Mouse (Mus musculus) kidney, embryonic 16.5 days (tissue): ENCODE measurements around the gene Eif3k. TPM values are rescaled to one million over a fixed set of nuclear protein-coding genes. Genes with fewer than 3 reads are reported as not detected.
A peak's percentile ranks its signal among the peaks of the same experiment; 100 is the strongest.

Experiments used
- ATAC-seq: fragments of 200-750 bp; cut with Nextera tagmentation; 2 replicates; pipeline ENCODE4 v1.8.0; 2017; ENCODE audit warnings: moderate TSS enrichment; ENCODE audit not compliant: low FRiP score, low TSS enrichment
- H3K27ac ChIP-seq: fragments of 300-500 bp; sonication (generic); 2 replicates; pipeline ENCODE4 v1.5.1; 2014; ENCODE audit warnings: low read length
- H3K27me3 ChIP-seq: fragments of 300-500 bp; sonication (generic); 2 replicates; pipeline ENCODE4 v1.6.1; 2014; ENCODE audit warnings: low read length, control low read depth, mixed read lengths; ENCODE audit not compliant: insufficient read depth
- H3K36me3 ChIP-seq: fragments of 300-500 bp; sonication (generic); 2 replicates; pipeline ENCODE4 v1.6.1; 2014; ENCODE audit warnings: low read length, control low read depth, mixed read lengths; ENCODE audit not compliant: insufficient read depth
- H3K4me1 ChIP-seq: fragments of 300-500 bp; sonication (generic); 2 replicates; pipeline ENCODE4 v1.6.1; 2014; ENCODE audit warnings: low read length, control low read depth, mixed read lengths; ENCODE audit not compliant: insufficient read depth
- H3K4me2 ChIP-seq: fragments of 300-500 bp; sonication (generic); replicated peaks from 2 replicates; pipeline ENCODE4 v1.6.1; 2014; ENCODE audit warnings: low read depth, low read length
- H3K4me3 ChIP-seq: fragments of 300-500 bp; sonication (generic); 2 replicates; pipeline ENCODE4 v1.5.1; 2014; ENCODE audit warnings: mild to moderate bottlenecking, low read length
- H3K9ac ChIP-seq: fragments of 300-500 bp; sonication (generic); replicated peaks from 2 replicates; pipeline ENCODE4 v1.6.1; 2014; ENCODE audit warnings: low read length
- H3K9me3 ChIP-seq: fragments of 300-500 bp; sonication (generic); 2 replicates; pipeline ENCODE4 v1.6.1; 2016; ENCODE audit warnings: low read length, control low read depth
- WGBS: fragments of 180-500 bp; shearing (Covaris S2); extraction: QIAGEN DNeasy Blood & Tissue Kit; methylation state at CpG from one replicate; pipeline ENCODE4 v1.1.7; 2014; 5-methylcytosine and 5-hydroxymethylcytosine counted together
- polyA plus RNA-seq: library from polyadenylated mRNA; unstranded; fragments of >200 nt; fragmentation: Nextera tagmentation; extraction: Ambion mirVana; gene quantifications from 2 replicates; pipeline ENCODE4 v1.2.1, GENCODE M21; 2015

Gene Eif3k
- polyA plus RNA-seq, 1 experiment from 2014 or later, result 407 TPM

DNA sequence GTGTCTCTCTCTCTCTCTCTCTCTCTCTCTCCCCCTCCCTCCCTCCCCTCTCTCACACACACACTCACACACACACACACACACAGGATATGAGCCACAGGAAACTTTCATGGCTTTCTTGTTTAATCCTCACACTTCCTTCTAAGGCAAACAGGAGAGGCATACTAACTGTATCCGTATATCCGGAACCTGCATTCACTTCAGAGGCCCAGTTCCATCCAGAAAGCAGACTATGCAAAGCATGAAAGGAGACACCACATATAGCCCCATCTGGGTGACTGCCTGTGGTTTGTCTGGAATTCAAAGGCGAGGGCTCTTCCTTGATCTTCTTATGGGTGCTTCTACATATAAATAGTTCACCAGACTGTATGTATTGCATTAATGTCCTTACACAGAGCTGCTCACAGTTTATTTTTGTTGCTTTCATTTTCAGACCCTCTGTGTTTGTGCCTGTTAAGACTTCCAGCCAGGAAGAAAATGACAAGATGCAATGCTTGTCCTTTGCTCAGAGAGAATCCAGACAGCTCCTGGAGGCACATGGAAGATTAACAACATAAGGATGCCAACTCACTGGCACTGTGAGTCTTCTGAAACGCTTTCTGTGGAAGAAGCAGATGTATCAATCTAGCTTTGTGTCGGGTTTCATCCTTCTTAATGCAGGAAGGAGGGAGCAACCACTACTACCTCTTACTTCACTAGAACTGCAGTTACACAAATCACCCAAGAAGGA is 38.0 kb downstream of the Eif3k start:
- H3K27ac ChIP-seq, result peak overlapping the region; percentile 86
- H3K9ac ChIP-seq, result 0 out of 2 replicates have a peak overlapping the region, but pooled peaks have one; percentile 36
- H3K4me3 ChIP-seq, result no peak overlapping the region
- H3K4me1 ChIP-seq, result peaks cover 94% of the 10 kb centered on the region
- H3K27me3 ChIP-seq, result no peaks in the 10 kb centered on the region
- no peak for ATAC-seq
- 0 out of 2 replicates have a peak, but pooled peaks cover 6% of the 10 kb centered on the region for H3K36me3 ChIP-seq
- H3K4me2 ChIP-seq, result no peak overlapping the region
- H3K9me3 ChIP-seq, result no peaks in the 10 kb centered on the region
- WGBS, result 50% methylated on average over 5 of the region's 5 CpGs

DNA sequence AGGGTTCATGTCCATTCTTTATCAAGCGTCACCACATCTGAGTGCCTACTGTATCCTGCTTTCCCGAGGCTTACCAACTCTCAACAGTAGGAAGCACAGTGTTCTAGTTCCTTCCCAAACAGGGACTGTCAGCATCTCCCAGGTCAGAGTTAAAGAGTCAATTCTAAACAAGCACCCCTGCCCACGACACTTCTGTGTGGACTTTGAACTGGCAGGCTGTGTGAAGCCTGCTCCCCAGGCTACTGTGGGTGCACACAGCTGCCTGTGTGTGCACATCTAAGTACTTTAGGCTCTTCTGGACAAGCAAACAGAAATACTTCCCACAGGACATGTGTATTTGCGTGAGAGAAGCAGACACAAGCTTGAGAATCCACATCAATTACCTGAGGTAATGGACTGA is 40.1 kb downstream of the Eif3k start:
- ATAC-seq, result no peak
- peaks cover 93% of the 10 kb centered on the region for H3K4me1 ChIP-seq
- 0 out of 2 replicates have a peak, but pooled peaks cover 6% of the 10 kb centered on the region for H3K36me3 ChIP-seq
- H3K9ac ChIP-seq, result peak overlapping the region; percentile 39
- H3K4me3 ChIP-seq, result no peak overlapping the region
- WGBS, result 51% methylated on average over 4 of the region's 4 CpGs
- no peaks in the 10 kb centered on the region for H3K27me3 ChIP-seq
- H3K9me3 ChIP-seq, result no peaks in the 10 kb centered on the region
- peak overlapping the region; percentile 89 for H3K27ac ChIP-seq
- H3K4me2 ChIP-seq, result no peak overlapping the region

DNA sequence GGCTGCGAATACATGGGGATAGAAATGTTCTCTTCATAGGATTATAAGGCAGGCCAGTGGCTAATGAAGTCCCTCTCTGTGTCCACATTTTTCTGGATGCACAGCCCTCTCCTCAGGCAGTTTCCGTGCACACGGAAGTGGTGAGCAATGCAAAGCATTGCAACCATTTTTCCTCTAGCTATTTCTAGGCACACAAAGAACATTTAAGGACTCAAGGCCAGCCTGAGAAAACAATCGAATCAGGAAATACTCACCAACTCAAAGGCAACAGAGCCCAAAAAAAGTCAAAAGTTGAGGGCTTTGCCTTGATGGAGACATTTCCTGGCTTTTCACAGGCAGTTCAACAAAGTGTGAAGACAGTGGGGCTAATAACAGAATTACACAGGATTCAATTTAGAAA is 40.5 kb downstream of the Eif3k start:
- H3K27me3 ChIP-seq, result no peaks in the 10 kb centered on the region
- peaks cover 93% of the 10 kb centered on the region for H3K4me1 ChIP-seq
- H3K9ac ChIP-seq, result peak overlapping the region; percentile 39
- no peak overlapping the region for H3K4me2 ChIP-seq
- H3K36me3 ChIP-seq, result 0 out of 2 replicates have a peak, but pooled peaks cover 6% of the 10 kb centered on the region
- no peak overlapping the region for H3K4me3 ChIP-seq
- H3K9me3 ChIP-seq, result no peaks in the 10 kb centered on the region
- H3K27ac ChIP-seq, result peak overlapping the region; percentile 89
- WGBS, result 56% methylated on average over 4 of the region's 4 CpGs
- no peak for ATAC-seq

DNA sequence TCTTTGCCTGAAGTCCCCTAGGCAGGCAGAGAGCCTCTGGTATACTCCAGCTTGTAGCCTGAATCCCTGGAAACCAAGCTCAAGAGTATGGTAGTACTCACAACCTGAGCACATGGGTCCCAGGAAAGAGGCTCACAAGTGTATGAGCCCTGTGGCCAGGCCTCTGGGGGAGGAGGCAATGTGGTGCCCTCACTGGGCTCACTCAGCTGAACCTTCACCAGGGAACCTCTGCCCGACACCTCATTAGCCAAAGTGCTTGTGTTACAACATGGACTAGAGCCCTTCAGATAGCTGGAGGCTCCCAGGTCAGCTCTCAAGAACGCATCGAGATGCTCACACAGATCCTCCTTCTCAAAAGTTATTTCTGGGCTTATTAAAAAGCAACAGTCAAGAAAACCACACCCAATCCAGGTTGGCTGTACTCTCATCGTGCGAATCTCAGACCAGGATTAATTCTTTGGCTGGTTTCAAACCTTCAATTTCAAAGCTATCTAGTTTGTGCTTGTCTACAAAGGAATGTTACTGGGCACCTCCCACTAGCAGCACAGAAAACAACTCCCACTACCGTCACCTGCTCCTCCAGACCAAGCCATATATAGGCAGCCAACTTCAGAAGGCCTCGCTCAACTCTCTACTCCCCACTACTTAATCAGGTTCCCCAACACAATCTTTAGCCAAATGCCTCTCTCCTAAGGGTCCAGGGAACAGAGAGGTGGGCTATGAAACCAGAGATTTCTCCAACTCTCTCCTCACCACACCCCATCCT is 42.1 kb downstream of the Eif3k start:
- 51% methylated on average over 7 of the region's 7 CpGs for WGBS

DNA sequence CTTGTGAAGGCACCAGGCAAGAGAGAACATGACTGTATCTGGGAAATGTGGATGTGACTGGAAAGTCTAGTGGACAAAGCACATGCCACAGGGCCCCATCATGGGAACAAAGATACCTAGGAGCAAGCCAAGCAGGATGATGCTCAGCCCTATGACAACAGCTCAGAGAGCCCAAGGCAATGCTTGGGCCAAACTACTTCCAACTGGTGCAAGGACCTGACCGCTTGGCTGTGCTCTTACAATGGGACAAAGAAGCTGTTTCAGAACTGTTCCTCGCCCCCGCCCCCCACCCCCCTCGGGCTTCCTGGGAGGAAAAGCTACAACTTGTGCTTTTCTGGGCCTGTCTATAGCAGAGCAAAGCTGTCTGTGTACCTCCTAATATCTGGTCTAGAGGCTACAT is 43.0 kb downstream of the Eif3k start:
- Histone ChIP-seq H3K9ac (no peak overlapping the region), H3K4me1 (peaks cover 77% of the 10 kb centered on the region), H3K4me2 (no peak overlapping the region), H3K9me3 (no peaks in the 10 kb centered on the region), H3K4me3 (no peak overlapping the region), H3K27me3 (no peaks in the 10 kb centered on the region), H3K27ac (peak overlapping the region; percentile 89), H3K36me3 (0 out of 2 replicates have a peak, but pooled peaks cover 13% of the 10 kb centered on the region)
- WGBS, result 70% methylated on average over 4 of the region's 4 CpGs
- ATAC-seq, result no peak

More for the DNA sequence above, 42.1 kb downstream of the Eif3k start:
- 0 out of 2 replicates have a peak, but pooled peaks have one; percentile 46 for ATAC-seq
- H3K4me3 ChIP-seq, result no peak overlapping the region
- peak overlapping the region; percentile 89 for H3K27ac ChIP-seq
- H3K27me3 ChIP-seq, result no peaks in the 10 kb centered on the region
- H3K9me3 ChIP-seq, result no peaks in the 10 kb centered on the region
- H3K4me1 ChIP-seq, result peaks cover 85% of the 10 kb centered on the region
- H3K9ac ChIP-seq, result 0 out of 2 replicates have a peak overlapping the region, but pooled peaks have one; percentile 3
- H3K36me3 ChIP-seq, result 0 out of 2 replicates have a peak, but pooled peaks cover 9% of the 10 kb centered on the region
- H3K4me2 ChIP-seq, result no peak overlapping the region

DNA sequence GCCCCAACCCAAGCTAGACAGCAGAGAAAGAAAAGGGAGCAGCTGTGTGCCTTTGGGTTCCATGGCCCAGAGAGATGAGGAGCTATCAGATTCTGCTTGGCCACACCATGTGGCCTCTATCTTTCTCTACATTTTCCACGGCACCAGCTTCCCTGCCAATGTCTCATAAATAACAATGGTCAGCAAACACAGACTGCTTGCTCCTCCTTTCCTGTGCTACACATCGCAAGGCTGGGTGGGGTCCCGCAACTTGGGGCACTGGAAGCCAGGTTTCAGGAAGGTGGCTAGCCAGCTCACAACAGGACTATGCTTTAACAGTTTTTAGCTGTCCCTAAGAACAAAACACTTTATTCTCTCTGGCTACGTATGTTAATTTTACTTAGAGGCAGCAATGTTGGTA is 44.9 kb downstream of the Eif3k start:
- Histone ChIP-seq H3K36me3 (0 out of 2 replicates have a peak, but pooled peaks cover 15% of the 10 kb centered on the region), H3K27me3 (no peaks in the 10 kb centered on the region), H3K4me3 (no peak overlapping the region), H3K4me2 (no peak overlapping the region), H3K27ac (peak overlapping the region; percentile 79), H3K4me1 (peaks cover 74% of the 10 kb centered on the region), H3K9ac (peak overlapping the region; percentile 31; the same call in 1 of the 2 replicates), H3K9me3 (no peaks in the 10 kb centered on the region)
- ATAC-seq, result no peak
- WGBS, result 43% methylated on average over 4 of the region's 4 CpGs

DNA sequence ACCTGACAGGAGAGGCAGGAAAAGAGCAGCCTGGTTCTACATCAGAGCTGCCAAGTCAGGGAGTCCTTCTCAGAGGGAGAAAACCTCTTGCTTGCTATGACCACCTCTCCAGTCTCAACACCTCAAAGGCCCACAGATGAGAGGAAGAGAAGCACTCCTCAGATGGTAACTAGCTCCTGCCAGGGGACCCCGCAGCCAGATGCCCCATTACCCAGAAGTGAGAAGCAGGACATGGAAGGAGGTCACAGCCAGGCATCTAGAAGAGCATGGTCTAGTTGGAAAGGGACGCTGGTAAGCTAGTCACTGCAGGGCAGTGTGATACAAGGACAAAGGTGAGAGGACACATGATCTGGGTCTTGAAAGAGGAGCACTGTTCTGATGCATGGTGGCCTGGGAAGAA is 47.8 kb downstream of the Eif3k start:
- H3K4me1 ChIP-seq, result peaks cover 74% of the 10 kb centered on the region

DNA sequence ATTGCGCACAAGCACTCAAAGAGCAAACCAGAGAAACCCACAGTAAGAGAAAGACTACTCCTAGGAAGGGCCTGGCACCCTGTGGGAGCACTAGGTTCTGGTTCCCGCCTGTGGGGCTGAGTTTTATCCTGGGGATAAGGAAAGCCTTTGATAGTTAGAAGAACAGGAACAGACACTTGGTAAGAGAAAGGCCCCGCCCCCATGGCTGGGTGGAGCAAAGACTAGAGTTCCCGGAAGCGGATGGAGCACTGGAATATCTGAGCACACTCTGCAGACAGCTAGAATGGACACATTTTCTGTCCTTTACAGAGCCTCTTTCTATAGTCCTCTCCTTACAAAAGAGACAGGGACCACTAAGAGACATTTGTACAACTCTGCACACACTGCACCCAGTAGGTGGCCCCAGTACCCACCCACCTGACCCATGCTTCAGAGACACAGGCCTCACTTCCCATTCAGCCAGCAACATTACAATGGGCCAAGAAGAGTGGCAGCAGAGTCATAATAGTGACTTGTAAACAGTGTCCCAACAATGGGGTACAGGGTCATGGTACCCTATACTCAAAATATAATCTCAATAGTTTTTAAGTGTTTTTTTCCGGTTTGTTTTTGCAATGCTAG is 49.1 kb downstream of the Eif3k start:
- no peak for ATAC-seq
- Histone ChIP-seq H3K9ac (no peak overlapping the region), H3K27me3 (no peaks in the 10 kb centered on the region), H3K4me2 (no peak overlapping the region), H3K4me1 (peaks cover 67% of the 10 kb centered on the region), H3K27ac (peak overlapping the region; percentile 95; the same call in 1 of the 2 replicates), H3K9me3 (no peaks in the 10 kb centered on the region), H3K4me3 (no peak overlapping the region), H3K36me3 (0 out of 2 replicates have a peak, but pooled peaks cover 8% of the 10 kb centered on the region)
- WGBS, result 68% methylated on average over 6 of the region's 6 CpGs

More for the DNA sequence above, 47.8 kb downstream of the Eif3k start:
- H3K36me3 ChIP-seq, result 0 out of 2 replicates have a peak, but pooled peaks cover 8% of the 10 kb centered on the region
- H3K9me3 ChIP-seq, result no peaks in the 10 kb centered on the region
- no peaks in the 10 kb centered on the region for H3K27me3 ChIP-seq
- 86% methylated on average over 2 of the region's 2 CpGs for WGBS
- H3K9ac ChIP-seq, result no peak overlapping the region
- ATAC-seq, result no peak
- H3K4me2 ChIP-seq, result no peak overlapping the region
- no peak overlapping the region for H3K27ac ChIP-seq
- H3K4me3 ChIP-seq, result no peak overlapping the region

DNA sequence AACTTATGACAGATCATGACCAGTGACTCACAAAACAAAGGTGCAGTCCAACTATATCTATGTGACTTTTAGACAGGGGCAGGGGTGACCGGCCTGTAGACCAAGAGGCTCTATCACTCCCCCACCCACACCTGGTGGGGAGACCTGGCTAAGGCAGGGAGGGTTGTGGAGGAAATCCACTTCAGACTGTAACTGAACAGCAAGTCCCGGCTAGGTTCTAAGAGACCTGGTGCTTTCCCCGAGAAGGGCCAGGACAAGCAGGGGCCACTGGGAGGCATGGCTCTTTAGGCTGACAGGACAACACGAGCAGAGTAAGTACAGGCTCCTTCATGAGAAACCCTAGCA is 50.0 kb downstream of the Eif3k start:
- peak overlapping the region; percentile 24; the same call in 1 of the 2 replicates for H3K9ac ChIP-seq
- 70% methylated on average over 4 of the region's 4 CpGs for WGBS
- H3K36me3 ChIP-seq, result 0 out of 2 replicates have a peak, but pooled peaks cover 8% of the 10 kb centered on the region
- H3K27me3 ChIP-seq, result no peaks in the 10 kb centered on the region
- peaks cover 62% of the 10 kb centered on the region for H3K4me1 ChIP-seq
- peak; percentile 23 for ATAC-seq
- no peaks in the 10 kb centered on the region for H3K9me3 ChIP-seq
- peak overlapping the region; percentile 95 for H3K27ac ChIP-seq
- no peak overlapping the region for H3K4me2 ChIP-seq
- H3K4me3 ChIP-seq, result no peak overlapping the region
